Mouse (Mus musculus) embryo, embryonic 10.5 days (tissue): ENCODE data around the gene Hoxa3.
A peak's percentile ranks its signal among the peaks of the same experiment; 100 is the strongest.

Source experiments
- DNase-seq: peaks from one replicate; pipeline ENCODE4 v3.0.0-alpha.2; 2015; ENCODE audit warnings: low spot score

Hoxa3 gene

DNA sequence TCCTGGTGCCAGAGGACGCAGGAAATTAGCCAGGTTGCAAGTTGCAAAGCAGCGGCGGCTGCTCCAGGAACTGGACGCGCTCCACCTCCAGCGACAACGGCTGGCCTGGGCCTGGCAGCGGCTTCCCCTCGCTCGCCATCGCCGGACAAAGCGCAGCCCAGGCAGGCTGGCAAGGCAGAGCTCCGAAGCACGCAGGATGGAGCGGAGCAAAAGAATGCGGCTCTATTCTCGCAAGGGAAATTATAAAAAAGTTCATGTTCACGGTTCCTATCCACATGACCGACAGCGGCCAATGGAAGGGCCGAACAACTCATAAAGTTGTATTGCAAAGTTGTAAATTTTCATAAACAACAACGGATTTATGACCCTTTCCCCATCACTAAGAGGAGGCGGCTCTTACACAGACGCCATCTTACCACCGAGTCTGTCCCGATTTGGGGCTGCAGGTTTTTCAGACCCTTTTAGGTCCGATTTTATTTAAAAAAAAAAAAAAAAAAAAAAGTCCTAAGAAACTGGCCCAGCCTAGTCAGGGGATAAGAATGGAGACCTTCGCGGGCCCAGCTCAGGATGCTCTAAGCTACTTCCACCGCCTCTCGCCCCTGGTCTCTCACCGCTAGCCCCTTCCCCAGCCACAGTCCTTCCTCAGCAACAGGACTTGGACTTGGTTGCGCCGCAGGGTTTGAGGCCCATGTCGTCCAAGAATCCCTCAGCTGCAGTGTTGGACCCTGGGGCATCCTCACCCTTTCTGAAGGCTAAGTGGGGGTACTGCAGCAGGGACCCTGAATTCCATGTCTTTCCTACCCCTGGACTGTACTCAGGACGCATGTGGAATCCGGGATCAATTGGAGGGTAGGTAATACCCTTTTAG, at the start of gene Hoxa3, which contains the start of gene Gm28308:
Gene Hoxa3 (minus strand): TSS at position 218 of the 868 bp plus-strand sequence.
Gene Gm28308 (minus strand): TSS at position 221 of the 868 bp plus-strand sequence.
- DNase-seq = peak; percentile 82

DNA sequence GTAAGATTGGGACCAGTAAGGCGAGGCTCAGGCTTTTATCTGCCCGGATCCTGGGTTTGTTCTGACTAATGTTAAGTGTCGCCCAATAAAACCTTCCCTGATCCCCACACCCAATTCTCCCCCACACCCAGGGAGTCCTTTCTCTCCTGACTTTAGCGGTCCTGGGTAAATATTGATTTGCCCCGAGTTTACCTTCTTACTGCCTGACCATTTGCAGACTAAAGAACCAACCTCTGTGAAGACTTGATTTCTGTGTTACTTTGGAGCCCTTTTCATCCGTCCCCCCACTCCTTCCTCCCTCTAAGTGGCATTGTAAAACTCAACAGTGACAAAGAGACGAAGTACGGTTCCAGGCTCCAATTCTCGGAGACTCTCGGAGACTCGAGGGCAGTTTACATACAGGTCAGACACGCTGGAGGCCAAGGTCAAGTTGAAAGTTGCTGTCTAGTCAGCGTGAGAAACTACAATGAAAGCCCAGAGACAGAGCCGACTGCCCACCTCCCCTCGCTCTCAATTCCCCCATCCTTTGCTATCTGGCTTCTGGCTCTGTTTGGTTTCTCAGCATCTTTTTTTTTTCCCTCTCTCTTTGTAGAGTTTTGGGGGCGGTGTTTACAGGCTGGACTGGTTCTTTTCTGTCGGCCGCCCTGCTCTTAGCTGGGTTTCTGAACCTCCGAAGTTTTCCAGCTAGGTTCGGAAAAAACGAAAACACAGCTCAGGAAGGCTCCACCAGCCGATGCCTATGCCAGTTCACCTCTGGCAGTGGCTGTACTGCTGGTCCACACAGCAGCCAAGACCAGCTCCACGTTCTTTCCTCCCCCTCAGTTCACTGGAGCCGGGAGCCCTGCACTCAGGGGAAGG, 49.6 kb upstream of the Hoxa3 start:
- peak; percentile 60 for DNase-seq

DNA sequence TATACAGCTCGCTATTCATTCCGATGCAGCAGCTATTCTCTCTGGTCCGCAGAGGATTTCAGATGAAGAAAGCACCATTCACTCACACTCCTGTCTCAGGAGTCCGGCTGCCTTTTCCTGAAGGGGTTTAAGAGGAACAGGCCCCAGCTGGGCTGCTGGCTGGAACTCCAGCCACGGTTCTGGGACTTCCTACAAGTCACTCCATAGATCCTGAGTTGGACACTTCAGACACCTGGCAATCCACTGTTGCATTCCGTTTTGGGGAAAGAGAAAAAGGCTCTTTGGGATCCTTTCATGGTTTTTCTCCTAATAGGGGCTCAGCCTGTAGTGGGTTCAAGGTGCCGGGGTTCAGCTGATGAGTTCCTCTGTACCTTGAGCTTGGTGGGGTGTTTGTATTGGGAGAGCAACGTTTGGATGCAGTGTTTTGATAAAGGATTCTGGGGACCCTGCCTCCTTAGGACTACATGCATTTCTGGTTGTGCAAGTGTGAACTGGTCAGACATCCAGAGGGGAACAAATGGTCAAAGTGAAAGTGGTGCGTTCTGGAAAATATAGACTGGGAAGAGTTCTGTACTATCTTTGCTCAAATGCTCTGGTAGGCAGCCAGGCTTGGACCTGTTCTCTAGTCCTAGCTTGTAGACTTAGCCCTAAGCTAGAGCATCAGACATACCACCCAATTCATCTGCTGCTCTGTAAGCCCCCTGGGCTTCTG, 48.8 kb upstream of the Hoxa3 start:
- peak; percentile 57 for DNase-seq

DNA sequence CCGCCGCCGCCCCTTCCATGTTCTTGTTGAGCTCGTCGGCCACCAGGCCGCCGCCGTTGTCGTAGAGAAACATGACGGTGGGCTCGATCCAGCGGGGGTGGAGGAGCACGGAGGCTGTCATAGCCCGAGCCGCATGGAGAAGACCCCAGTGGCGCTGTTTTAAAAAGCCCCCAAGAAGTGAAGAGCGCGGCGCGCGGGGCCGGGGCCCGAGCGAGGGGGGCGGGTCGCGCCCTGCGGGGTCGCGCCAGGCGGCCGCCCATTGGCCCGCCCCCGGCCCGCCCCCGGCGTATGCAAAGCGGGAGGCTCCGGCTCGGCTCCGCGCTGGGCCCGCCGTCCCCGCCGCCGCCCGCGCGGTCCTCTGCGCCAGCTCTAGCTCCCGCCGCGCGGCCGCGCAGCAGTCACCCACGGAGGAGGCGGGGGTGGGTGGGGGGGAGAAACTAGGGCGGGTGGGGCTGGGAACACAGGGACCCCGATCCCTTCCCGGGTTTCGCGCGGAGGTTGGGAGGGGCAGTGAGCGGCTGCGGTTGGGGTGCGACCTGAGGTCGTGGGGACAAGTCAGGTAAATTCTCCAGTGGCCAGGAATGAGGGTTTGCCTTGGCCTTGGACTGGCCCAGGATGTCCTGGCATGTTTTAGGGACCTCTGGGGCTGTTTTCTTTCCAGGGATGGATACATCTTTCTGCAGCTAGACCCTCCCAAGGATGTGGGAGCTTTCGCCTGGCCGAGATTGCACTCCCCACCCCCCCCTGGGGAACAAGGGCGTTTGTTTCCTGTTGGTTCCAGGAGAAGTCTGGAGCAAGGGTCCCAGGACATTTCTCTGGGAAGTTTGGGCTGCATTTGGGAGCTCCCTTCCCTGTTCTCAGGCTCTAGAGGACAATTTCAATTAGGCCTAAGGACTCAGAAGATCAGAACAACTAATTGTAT, 47.8 kb upstream of the Hoxa3 start, which contains the start of gene Hoxa13:
Gene Hoxa13 (minus strand): TSS at position 227 of the 922 bp plus-strand sequence.
- peak; percentile 43 for DNase-seq

DNA sequence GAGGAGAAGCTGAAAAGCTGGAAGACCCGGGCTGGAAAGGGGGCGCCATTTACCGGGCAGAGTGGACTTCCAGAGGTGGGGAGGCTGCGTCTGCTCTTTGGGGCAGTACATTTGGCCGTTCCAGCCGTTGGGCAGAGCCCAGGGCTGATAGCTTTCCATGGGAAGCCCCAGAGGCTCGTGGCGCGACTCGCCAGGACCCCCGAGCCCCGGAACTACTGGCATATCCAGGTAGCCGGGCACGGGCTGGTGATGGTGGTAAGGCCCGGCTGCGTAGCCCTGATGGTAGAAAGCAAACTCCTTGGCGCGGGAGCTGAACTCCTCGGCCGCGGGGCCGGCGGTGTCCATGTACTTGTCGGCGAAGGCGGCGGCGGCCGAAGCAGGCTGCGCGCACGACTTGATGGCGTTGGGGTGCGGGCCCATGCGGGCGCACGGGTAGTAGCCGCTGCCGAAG, 46.7 kb upstream of the Hoxa3 start:
- no peak for DNase-seq

DNA sequence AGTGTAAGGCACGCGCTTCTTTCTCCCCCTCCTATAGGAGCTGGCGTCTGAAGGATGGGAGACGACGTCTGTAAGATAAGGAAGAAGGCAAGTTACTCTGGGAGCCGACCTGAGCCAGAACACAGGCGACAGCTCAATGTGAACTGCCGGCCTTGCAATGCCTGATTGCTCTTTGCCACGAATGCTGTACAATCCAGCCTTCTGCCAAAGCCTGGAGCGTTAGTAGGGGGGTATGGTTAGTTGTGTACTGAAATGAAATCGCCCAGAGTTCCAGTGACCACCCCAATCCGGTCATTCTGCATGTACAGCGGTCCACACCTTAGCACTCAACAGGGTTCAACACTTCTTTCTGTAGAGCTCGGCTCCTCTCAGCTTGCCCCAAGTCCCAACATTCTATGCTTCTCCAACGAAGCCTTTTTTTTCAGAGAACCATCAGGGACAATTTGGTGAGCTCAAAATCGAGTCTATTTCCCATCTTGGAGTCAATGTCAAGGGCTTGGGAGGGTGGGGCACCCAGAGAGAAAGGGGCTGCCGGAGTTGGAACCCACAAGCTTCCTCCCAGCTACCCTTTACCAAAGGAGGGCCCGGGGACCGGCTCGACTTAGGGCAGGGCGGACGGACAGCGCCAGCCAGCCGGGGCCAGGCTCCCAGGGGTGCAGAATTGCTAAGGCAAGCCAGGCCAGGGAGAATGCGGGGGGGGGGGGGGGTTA, 46.1 kb upstream of the Hoxa3 start:
- no peak for DNase-seq

DNA sequence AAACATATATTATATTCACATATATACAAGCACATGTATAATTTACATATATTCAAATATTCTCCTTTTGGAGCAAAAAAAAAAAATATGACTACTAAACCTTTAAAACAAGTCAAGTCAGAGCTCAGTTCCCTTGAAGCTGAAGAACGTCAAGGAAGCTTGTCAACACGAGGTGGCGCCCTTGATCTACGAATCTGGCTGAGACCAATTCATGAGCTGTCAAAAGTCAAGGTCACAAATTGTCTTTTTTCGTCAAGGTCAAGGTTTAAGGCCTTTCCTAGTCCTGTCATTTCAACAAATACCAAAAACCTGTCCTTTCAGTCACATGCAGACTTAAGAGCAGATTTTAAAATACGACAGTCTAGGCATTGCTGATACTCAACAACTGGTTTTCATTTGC, 43.8 kb upstream of the Hoxa3 start:
- peak; percentile 95 for DNase-seq

DNA sequence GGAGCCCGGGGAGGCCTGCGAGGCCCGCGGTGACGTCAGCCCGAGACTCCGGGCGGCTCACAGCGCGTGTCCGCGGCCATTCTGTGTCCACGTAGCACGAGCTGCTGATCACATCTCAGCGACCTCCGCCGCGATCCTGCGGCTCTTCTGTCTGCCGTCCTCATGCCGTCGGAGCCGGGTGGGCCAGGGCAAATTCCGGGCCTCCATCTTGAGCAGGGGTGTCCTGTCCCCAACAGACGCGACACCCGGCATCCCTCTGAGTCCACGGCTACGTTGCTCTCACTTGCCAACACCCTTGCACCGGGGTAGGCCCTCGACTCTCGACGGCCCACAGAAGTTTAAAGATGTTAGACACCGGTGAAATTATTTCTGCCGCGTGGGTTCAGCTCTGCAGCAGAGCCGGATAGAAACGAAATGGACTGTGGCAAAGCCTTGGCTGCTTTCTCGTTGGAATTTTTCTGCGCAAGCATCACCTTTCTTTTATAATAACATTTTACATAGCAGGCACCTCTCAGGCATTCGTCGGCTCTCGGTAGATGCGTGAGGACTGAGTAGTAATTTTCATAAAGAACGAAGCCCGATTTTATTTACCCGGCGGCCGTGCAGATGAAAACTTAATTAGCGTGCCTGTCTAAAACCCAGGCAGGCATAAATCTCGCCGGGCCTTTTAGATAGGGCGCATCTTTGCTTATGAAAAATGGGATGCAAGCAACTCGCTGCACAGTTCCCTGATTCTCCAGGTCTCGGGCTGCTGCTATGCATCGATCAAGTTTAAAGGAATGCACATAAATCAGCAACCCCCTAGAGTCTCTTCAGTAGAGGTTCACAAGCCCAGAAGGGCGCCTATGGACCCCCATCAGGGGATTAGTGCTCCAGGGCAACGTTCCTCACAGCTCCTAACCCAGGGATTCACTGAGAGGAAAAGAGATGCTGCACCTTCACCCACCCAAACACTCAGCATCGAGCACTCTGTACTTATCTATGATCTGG, 40.7 kb upstream of the Hoxa3 start:
- DNase-seq = no peak

DNA sequence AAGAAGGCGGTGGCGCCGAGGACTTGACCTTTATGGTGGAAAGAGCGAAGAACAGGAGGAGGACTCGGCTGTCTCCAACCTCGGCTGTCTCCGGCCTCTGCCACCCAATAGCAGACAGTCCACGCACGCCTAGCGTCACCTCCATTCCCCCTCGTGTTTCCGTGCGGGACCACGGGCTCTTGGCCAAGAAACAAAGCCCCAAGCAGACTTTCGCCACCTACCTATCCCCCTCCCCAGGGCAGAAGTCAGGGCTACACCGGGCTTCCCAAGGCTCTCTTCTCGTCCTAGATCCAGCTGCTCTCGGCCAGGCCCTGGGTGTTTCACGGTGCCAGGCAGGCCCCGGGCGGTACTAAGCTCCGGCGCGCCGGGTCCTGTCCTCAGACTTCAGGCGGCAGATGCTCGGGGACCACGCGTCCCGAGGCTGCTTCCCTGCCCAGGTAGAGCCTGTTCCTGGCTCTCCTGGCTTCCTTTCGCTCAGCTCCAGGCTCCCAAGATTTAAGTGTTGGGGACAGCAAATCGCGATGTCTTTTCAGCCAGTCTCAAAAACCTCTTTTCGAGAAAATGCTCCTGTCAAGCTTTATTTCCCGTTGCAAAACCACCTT, 39.7 kb upstream of the Hoxa3 start:
- no peak for DNase-seq

DNA sequence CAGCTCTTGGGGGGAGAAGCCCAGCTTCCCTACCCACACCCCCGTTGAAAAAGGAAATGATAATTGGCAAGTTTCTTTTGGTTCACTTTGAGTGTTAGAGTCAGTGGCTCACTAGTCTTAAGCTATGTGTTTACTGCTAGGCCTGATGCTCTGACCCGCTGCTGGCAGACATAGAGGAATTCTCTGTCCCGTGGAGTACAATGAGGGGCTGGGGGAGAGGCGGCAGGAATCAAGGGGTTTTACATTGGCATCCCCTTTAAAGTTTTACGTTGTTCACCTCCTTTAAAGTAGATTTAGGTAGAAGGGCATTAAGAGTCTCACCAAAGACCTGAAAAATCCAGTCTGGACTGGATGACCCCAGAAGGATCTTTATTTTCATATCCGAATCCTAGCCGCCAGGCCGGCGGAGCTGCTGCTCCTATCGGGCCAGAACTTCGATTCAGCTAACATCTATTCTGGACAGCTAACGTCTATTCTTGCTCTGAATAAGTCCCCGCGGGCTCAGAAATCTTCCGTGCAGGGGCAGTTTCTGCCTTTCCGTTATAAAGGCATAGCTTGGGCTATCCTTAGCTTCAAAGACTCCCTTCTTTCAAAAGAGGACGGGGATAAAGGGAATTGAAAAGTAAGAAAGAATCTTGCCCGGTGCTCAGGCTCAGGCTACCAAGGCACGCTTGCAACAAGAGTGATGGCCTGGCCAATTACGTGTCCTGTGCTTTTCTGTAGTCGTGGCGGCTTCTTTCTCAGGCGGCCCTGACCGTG, 39.1 kb upstream of the Hoxa3 start:
- no peak for DNase-seq

DNA sequence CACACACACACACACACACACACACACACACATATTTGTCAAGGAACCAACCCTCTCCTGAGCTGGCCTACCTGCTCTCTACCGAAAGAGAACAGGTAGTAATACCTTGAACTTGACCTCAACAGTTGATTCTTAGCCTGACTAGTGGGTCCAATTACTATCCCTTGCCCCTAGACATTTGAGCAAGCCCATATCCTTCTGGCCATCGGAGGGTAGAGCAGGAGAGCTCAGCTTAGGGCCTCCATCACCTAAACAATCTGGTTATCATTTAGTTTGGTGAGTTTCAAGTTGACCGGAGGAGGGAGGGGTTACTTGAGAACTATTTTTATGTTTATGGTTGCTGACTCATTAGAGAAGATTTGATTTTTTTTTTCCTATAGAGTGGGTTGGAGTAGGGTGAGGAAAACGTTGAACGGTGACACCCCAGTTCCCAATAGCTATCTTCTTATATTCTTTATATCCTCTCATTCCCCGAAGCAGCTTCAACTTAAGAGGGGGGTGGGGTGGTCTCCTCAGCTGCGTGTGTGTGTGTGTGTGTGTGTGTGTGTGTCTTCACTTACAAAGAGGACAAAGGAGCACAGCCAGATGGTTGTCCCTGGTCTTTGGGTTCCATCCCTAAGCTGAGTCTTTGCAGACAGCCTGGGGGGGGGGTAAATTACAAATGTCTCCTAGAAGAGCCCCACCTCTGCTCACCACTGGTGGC, 38.2 kb upstream of the Hoxa3 start:
- no peak for DNase-seq

DNA sequence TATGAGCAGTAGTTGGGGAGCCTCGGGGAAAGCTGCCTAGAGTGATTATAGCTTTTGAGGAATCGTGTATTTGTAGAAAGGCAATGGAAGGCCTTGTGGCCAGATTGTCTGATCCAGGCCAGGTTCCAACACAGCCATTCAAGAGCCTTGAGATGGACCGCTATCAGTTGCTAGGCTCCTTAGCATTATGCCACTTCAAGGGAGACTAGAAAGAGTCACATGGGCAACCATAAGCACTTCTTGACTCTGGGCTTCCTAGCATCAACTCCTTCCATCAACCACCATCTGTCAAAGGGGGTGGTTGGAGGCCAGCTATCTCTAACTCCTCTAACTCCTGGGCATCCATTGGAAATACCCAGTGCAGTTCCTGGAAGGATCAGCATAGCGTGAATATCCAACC, 36.7 kb upstream of the Hoxa3 start:
- DNase-seq = no peak

DNA sequence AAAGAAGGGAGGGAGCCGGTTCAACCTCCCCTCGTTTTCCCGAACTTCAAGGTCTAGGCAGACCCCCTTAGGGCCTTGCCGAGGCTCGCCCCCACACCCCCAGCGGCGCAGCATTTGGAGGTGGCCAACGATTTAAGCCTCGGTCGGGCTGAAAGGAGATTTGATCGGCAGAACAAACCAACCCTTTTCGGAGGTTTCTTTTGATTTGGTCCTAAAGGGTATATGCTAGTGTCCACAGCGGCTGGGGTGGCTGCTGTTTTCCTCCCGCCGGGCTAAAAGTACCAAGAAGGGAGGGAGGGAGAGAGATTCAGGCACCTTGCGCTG, 36.2 kb upstream of the Hoxa3 start:
- no peak for DNase-seq

DNA sequence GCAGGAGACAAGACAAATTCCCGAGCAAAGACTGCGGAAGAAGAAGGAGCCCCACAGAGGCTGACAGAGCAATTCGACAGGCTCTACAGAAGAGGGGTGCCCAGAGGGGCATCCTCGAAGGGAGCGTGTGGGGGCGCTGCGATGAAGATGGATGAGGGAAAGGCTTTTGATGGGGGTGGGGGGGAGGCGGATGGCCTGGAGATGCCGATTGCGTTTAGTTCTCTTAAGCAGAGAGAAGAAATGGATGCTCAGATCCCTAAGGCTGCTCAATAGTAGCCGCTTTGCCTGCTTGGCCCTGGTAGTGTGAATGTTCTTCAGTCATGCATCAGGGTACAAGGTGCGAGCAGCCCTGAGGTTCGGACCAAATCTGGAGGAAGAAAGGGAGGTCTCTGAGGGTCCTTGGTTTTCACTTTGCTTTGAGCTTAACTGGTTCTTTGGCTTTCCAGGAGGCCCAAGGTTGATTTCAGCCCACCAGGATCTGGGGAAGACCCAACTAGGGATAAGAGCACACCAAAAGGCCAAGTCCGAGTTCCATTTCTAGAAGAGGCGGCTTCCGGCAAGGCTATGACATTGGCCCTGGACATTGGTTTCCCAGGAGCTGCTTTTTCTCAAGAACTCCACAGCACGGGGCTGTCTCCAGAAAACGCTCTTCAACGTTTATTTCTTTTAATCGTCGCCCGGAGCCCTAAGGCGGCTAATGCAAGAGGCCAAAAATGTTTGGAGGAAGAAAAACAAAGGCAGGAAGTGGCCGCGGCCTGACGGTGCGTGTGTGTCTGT, 35.7 kb upstream of the Hoxa3 start:
- no peak for DNase-seq

DNA sequence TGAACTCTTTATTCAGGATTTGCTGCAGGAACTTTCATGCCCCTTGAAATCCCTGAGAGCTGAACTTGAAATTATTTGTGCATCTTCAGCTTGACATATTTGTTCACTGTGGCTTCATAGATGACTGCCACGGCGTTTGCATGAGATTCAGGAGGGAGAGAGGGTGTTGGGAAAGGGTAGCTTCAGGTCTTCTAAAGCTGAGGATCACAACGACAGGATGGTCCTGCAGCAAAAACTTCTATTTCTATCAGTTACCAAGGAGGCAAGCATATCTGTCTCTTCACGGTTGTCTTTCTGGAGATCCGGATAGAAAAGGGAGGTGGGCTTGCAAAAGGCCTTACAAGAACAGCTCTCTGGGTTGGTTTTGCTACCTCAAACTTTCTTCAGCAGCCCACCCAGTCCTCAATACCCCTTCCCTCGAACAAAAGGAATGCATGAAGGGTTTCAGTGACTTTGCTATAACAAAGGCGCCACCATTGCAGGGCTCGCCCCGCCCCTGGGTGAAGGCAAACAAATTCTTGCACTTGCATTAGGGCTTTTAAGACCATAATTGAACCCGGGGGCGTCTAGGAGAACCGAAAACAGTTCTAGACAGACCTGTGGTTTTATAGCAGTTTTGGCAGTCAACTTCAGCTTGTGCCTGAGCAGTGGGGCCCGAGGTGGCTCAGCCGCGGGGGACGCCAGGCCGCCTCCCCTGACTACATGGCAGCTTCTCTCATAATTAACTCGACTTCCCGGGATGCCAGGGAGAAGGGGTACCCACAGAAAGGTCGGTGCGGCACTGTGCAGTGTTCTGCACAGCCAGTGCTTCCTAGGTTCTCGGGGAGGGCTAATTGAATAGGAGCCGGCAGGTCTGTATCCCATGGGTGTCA, 34.9 kb upstream of the Hoxa3 start:
- no peak for DNase-seq

DNA sequence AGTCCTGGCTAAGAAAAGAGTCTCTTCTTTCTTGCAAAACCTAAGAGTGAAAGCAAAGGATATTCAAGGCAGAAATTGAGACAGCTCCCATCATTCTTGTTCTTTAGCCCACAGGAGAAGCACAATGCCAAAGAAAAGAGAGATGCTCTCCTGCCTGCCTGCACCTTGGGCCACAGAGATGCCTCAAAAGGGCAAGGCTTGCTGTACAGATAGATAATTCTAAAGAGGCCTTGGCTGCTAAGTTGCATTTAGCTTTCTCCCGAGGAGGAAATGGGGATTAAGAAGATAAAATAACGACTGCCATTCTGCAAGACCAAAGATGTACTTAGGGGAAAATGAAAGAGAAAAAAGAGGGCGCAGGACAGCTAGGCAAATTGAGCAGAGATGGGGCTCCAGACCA, 33.8 kb upstream of the Hoxa3 start:
- no peak for DNase-seq
